In genomic region chr2:27426406-27426854, GRCm38 (mm10) we compare ENCODE assay signal across 8 mouse cellular contexts. TPM values are rescaled to one million over a fixed set of nuclear protein-coding genes. Genes with fewer than 3 reads are reported as not detected.
DNase-seq lines count a peak whose midpoint lies in the region; ATAC-seq lines count a peak whose summit lies in the region.

No protein-coding gene starts in this region.

- H3K27ac ChIP-seq in heart, embryonic 11.5 days (ENCODE audit: low read depth, low read length): peak overlapping the region; percentile 76
- H3K27ac ChIP-seq in embryonic facial prominence, embryonic 15.5 days (replicated peaks): peak overlapping the region; percentile 75
- peak overlapping the region; percentile 80 for H3K27ac ChIP-seq in intestine, embryonic 15.5 days
- H3K27ac ChIP-seq in liver, embryonic 16.5 days (ENCODE audit: low read length): peak overlapping the region; percentile 73
- peak overlapping the region; percentile 56 for H3K27ac ChIP-seq in stomach, embryonic 16.5 days (ENCODE audit: low read length)

- H3K36me3 ChIP-seq in heart, embryonic 11.5 days (ENCODE audit: control insufficient read depth, insufficient read depth, low read length): no peaks in the 10 kb centered on the region
- no peaks in the 10 kb centered on the region for H3K36me3 ChIP-seq in embryonic facial prominence, embryonic 15.5 days
- H3K36me3 ChIP-seq in intestine, embryonic 15.5 days: no peaks in the 10 kb centered on the region
- no peaks in the 10 kb centered on the region for H3K36me3 ChIP-seq in liver, embryonic 16.5 days (ENCODE audit: control insufficient read depth, insufficient read depth)
- H3K36me3 ChIP-seq in stomach, embryonic 16.5 days (ENCODE audit: control insufficient read depth, insufficient read depth, low read length): no peaks in the 10 kb centered on the region

- H3K27me3 ChIP-seq in heart, embryonic 11.5 days (ENCODE audit: control insufficient read depth, insufficient read depth, low read length): no peaks in the 10 kb centered on the region
- no peaks in the 10 kb centered on the region for H3K27me3 ChIP-seq in embryonic facial prominence, embryonic 15.5 days
- no peaks in the 10 kb centered on the region for H3K27me3 ChIP-seq in intestine, embryonic 15.5 days (replicated peaks)
- peaks cover 28% of the 10 kb centered on the region for H3K27me3 ChIP-seq in liver, embryonic 16.5 days (ENCODE audit: control insufficient read depth, insufficient read depth, low read depth, low read length)
- H3K27me3 ChIP-seq in stomach, embryonic 16.5 days (ENCODE audit: control insufficient read depth, insufficient read depth, low read length): no peaks in the 10 kb centered on the region

- ATAC-seq in heart, embryonic 11.5 days (replicated peaks; ENCODE audit: insufficient number of reproducible peaks, low FRiP score, low TSS enrichment): peak; percentile 60
- ATAC-seq in embryonic facial prominence, embryonic 15.5 days (ENCODE audit: insufficient number of reproducible peaks, low FRiP score, low TSS enrichment, low read depth): peak; percentile 25
- peak; percentile 63 for ATAC-seq in intestine, embryonic 15.5 days
- peak; percentile 75 for ATAC-seq in liver, embryonic 16.5 days (ENCODE audit: low read depth)
- ATAC-seq in stomach, embryonic 16.5 days (ENCODE audit: insufficient read depth, low FRiP score): peak; percentile 38

- no peaks in the 10 kb centered on the region for H3K9me3 ChIP-seq in heart, embryonic 11.5 days (replicated peaks; ENCODE audit: control insufficient read depth, low read length)
- H3K9me3 ChIP-seq in embryonic facial prominence, embryonic 15.5 days (replicated peaks): no peaks in the 10 kb centered on the region
- H3K9me3 ChIP-seq in intestine, embryonic 15.5 days: no peaks in the 10 kb centered on the region
- no peaks in the 10 kb centered on the region for H3K9me3 ChIP-seq in liver, embryonic 16.5 days (replicated peaks; ENCODE audit: control insufficient read depth, low read length)
- H3K9me3 ChIP-seq in stomach, embryonic 16.5 days (replicated peaks; ENCODE audit: control insufficient read depth, low read length): no peaks in the 10 kb centered on the region

- peak overlapping the region; percentile 100 for H3K4me2 ChIP-seq in heart, embryonic 11.5 days
- peak overlapping the region; percentile 97 for H3K4me2 ChIP-seq in embryonic facial prominence, embryonic 15.5 days (replicated peaks)
- peak overlapping the region; percentile 97 for H3K4me2 ChIP-seq in intestine, embryonic 15.5 days (replicated peaks)
- peak overlapping the region; percentile 97 for H3K4me2 ChIP-seq in liver, embryonic 16.5 days (ENCODE audit: low read depth, low read length)
- H3K4me2 ChIP-seq in stomach, embryonic 16.5 days (ENCODE audit: low read depth, low read length): peak overlapping the region; percentile 98

- DNase-seq in heart, postnatal 10 days: no peak
- peak; percentile 50 for DNase-seq in MN1 (ENCODE audit: low spot score)
- DNase-seq in ovary, postnatal 10 days (ENCODE audit: low spot score): no peak

- H3K4me3 ChIP-seq in heart, embryonic 11.5 days (ENCODE audit: low read depth, low read length): peak overlapping the region; percentile 84
- H3K4me3 ChIP-seq in embryonic facial prominence, embryonic 15.5 days (replicated peaks): peak overlapping the region; percentile 73
- peak overlapping the region; percentile 92 for H3K4me3 ChIP-seq in intestine, embryonic 15.5 days (replicated peaks)
- H3K4me3 ChIP-seq in liver, embryonic 16.5 days (ENCODE audit: low read depth, low read length): peak overlapping the region; percentile 77
- H3K4me3 ChIP-seq in stomach, embryonic 16.5 days (replicated peaks; ENCODE audit: low read length): peak overlapping the region; percentile 68

- peak overlapping the region; percentile 88 for H3K9ac ChIP-seq in heart, embryonic 11.5 days (ENCODE audit: low read depth, low read length)
- peak overlapping the region; percentile 64 for H3K9ac ChIP-seq in embryonic facial prominence, embryonic 15.5 days
- H3K9ac ChIP-seq in intestine, embryonic 15.5 days: peak overlapping the region; percentile 64
- H3K9ac ChIP-seq in liver, embryonic 16.5 days (ENCODE audit: low read depth, low read length): peak overlapping the region; percentile 72
- peak overlapping the region; percentile 87 for H3K9ac ChIP-seq in stomach, embryonic 16.5 days (ENCODE audit: low read length)

- peaks cover 20% of the 10 kb centered on the region for H3K4me1 ChIP-seq in heart, embryonic 11.5 days (ENCODE audit: control insufficient read depth, insufficient read depth, low read length)
- H3K4me1 ChIP-seq in embryonic facial prominence, embryonic 15.5 days: peaks cover 47% of the 10 kb centered on the region
- H3K4me1 ChIP-seq in intestine, embryonic 15.5 days (replicated peaks): peaks cover 24% of the 10 kb centered on the region
- peaks cover 25% of the 10 kb centered on the region for H3K4me1 ChIP-seq in liver, embryonic 16.5 days (ENCODE audit: control insufficient read depth, low read depth, low read length)
- H3K4me1 ChIP-seq in stomach, embryonic 16.5 days (ENCODE audit: control insufficient read depth, insufficient read depth, low read length): peaks cover 32% of the 10 kb centered on the region

- under 1% methylated on average over 50 of the region's 64 CpGs for WGBS in heart, embryonic 11.5 days (ENCODE audit: insufficient replicate concordance)
- under 1% methylated on average over 53 of the region's 64 CpGs for WGBS in embryonic facial prominence, embryonic 15.5 days
- WGBS in intestine, embryonic 15.5 days: under 1% methylated on average over 63 of the region's 64 CpGs
- under 1% methylated on average over 61 of the region's 64 CpGs for WGBS in liver, embryonic 16.5 days (ENCODE audit: insufficient replicate concordance)
- WGBS in stomach, embryonic 16.5 days: under 1% methylated on average over 61 of the region's 64 CpGs

- intact Hi-C loops in heart, postnatal 10 days (cut with DNase I): no loop called here

RNA-seq across cellular contexts. Expression of gene Vav2, which starts 0.4 kb away (rescaled TPM):
- 3.4 and 4.7 TPM in 2 replicates for polyA plus RNA-seq in heart, embryonic 11.5 days (2014; fragmentation: Nextera tagmentation; extraction: Ambion mirVana)
- total RNA-seq in heart, postnatal 10 days (2021): 10 to 100 TPM; 13.1 to 14.4 TPM
- 5.8 and 6.7 TPM in 2 replicates for polyA plus RNA-seq in embryonic facial prominence, embryonic 15.5 days (2015; fragmentation: Nextera tagmentation; extraction: Ambion mirVana)
- 5.4 and 6.1 TPM in 2 replicates for polyA plus RNA-seq in intestine, embryonic 15.5 days (2015; fragmentation: Nextera tagmentation; extraction: Ambion mirVana)
- polyA plus RNA-seq in liver, embryonic 16.5 days (2015; fragmentation: Nextera tagmentation; extraction: Ambion mirVana): 4.9 and 5.9 TPM in 2 replicates
- 6.5 and 6.8 TPM in 2 replicates for polyA plus RNA-seq in stomach, embryonic 16.5 days (2015; fragmentation: Nextera tagmentation; extraction: Ambion mirVana)

RNA-seq across cellular contexts. Expression of gene Brd3os, which starts 15.7 kb away (rescaled TPM):
- polyA plus RNA-seq in heart, embryonic 11.5 days (2014; fragmentation: Nextera tagmentation; extraction: Ambion mirVana): 3.1 and 3.3 TPM in 2 replicates
- total RNA-seq in heart, postnatal 10 days (2021): 1 to 10 TPM; 1.1 to 2.1 TPM
- polyA plus RNA-seq in embryonic facial prominence, embryonic 15.5 days (2015; fragmentation: Nextera tagmentation; extraction: Ambion mirVana): 16.4 and 17.0 TPM in 2 replicates
- polyA plus RNA-seq in intestine, embryonic 15.5 days (2015; fragmentation: Nextera tagmentation; extraction: Ambion mirVana): 4.8 and 6.1 TPM in 2 replicates
- 0.32 and 0.67 TPM in 2 replicates for polyA plus RNA-seq in liver, embryonic 16.5 days (2015; fragmentation: Nextera tagmentation; extraction: Ambion mirVana)
- 7.6 and 7.7 TPM in 2 replicates for polyA plus RNA-seq in stomach, embryonic 16.5 days (2015; fragmentation: Nextera tagmentation; extraction: Ambion mirVana)

Comparison
In these comparisons a context has a peak if more than half of its experiments do, and no peak if none do; other contexts are left out.
1. ATAC-seq: peak in every context shown above with its lines; median percentile 75 in liver, embryonic 16.5 days; 63 in intestine, embryonic 15.5 days; 60 in heart, embryonic 11.5 days; 38 in stomach, embryonic 16.5 days; 25 in embryonic facial prominence, embryonic 15.5 days.